Mouse (Mus musculus) small intestine, adult 2 months (tissue): Measurements from ENCODE around the gene Slc3a1. TPM values are rescaled to one million over a fixed set of nuclear protein-coding genes. Genes with fewer than 3 reads are reported as not detected.

Experiments used
- H3K27ac ChIP-seq: fragments of 200-500 bp; 2 replicates; pipeline ENCODE4 v1.5.1; 2012; ENCODE audit warnings: low read depth, low read length, control low read depth, inconsistent platforms; ENCODE audit not compliant: insufficient read depth
- H3K27me3 ChIP-seq: fragments of 200-500 bp; 2 replicates; pipeline ENCODE4 v1.6.1; 2012; ENCODE audit warnings: mild to moderate bottlenecking, moderate library complexity, low read length, inconsistent platforms; ENCODE audit not compliant: control insufficient read depth, insufficient read depth
- H3K36me3 ChIP-seq: fragments of 200-500 bp; 2 replicates; pipeline ENCODE4 v1.6.1; 2012; ENCODE audit warnings: mild to moderate bottlenecking, low read length, control low read depth, inconsistent platforms; ENCODE audit not compliant: control insufficient read depth, insufficient read depth
- H3K4me1 ChIP-seq: fragments of 200-500 bp; 2 replicates; pipeline ENCODE4 v1.6.1; 2012; ENCODE audit warnings: low read length, inconsistent platforms, mixed read lengths; ENCODE audit not compliant: control insufficient read depth, insufficient read depth, insufficient read length
- H3K4me3 ChIP-seq: fragments of 200-500 bp; 2 replicates; pipeline ENCODE4 v1.5.1; 2012; ENCODE audit warnings: low read depth, mild to moderate bottlenecking, control low read depth, inconsistent platforms, low read length, moderate library complexity
- CTCF ChIP-seq: fragments of 200-500 bp; IDR thresholded peaks from 2 replicates; pipeline ENCODE4 v1.5.1; 2012; ENCODE audit warnings: low read depth, mild to moderate bottlenecking, control low read depth, inconsistent platforms, low read length, moderate library complexity, mixed read lengths; ENCODE audit not compliant: insufficient replicate concordance, insufficient read length; ENCODE audit errors: extremely low read depth
- POLR2A ChIP-seq: fragments of 200-500 bp; IDR thresholded peaks from 2 replicates; pipeline ENCODE4 v1.6.1; 2012; ENCODE audit warnings: low read depth, mild to moderate bottlenecking, control low read depth, inconsistent platforms, low read length, moderate library complexity
- WGBS: fragments of 180-500 bp; shearing (Covaris S2); methylation state at CpG from one replicate; pipeline ENCODE4 v1.1.7; 2018; 5-methylcytosine and 5-hydroxymethylcytosine counted together
- polyA plus RNA-seq: library from polyadenylated mRNA; depleted of rRNA; stranded (reverse); fragments of >200 nt; gene quantifications from 2 replicates; pipeline ENCODE4 v1.2.3, GENCODE M21; 2012

Gene Slc3a1
- polyA plus RNA-seq, 1 experiment: 122 TPM

GRCm38 (mm10) chr17:85091762-85092161 is 63.6 kb downstream of the Slc3a1 start:
- Histone ChIP-seq H3K27ac (no peak overlapping the region), H3K36me3 (0 out of 2 replicates have a peak, but pooled peaks cover 2% of the 10 kb centered on the region), H3K27me3 (no peaks in the 10 kb centered on the region), H3K4me1 (peaks cover 2% of the 10 kb centered on the region; the same call in 1 of the 2 replicates), H3K4me3 (no peak overlapping the region)
- TF ChIP-seq POLR2A (no peak), CTCF (no peak)
- WGBS: 76% methylated on average over 6 of the region's 6 CpGs

GRCm38 (mm10) chr17:85096396-85096795 is 68.2 kb downstream of the Slc3a1 start:
- H3K36me3 ChIP-seq: peaks cover 23% of the 10 kb centered on the region
- no peaks in the 10 kb centered on the region for H3K27me3 ChIP-seq
- TF ChIP-seq POLR2A: no peak
- no peak for TF ChIP-seq CTCF
- 94% methylated on average over 3 of the region's 3 CpGs for WGBS
- H3K4me3 ChIP-seq: no peak overlapping the region
- no peak overlapping the region for H3K27ac ChIP-seq
- no peaks in the 10 kb centered on the region for H3K4me1 ChIP-seq

GRCm38 (mm10) chr17:85098677-85099323 is 70.6 kb downstream of the Slc3a1 start:
- no peaks in the 10 kb centered on the region for H3K27me3 ChIP-seq
- H3K27ac ChIP-seq: no peak overlapping the region
- H3K4me1 ChIP-seq: no peaks in the 10 kb centered on the region
- no peak for TF ChIP-seq CTCF
- no peak for TF ChIP-seq POLR2A
- WGBS: 93% methylated on average over 7 of the region's 7 CpGs
- peaks cover 23% of the 10 kb centered on the region for H3K36me3 ChIP-seq
- H3K4me3 ChIP-seq: no peak overlapping the region

GRCm38 (mm10) chr17:85100232-85100631 is 72.1 kb downstream of the Slc3a1 start:
- TF ChIP-seq POLR2A: no peak
- H3K36me3 ChIP-seq: peaks cover 23% of the 10 kb centered on the region
- H3K4me3 ChIP-seq: no peak overlapping the region
- H3K27me3 ChIP-seq: no peaks in the 10 kb centered on the region
- no peak overlapping the region for H3K27ac ChIP-seq
- H3K4me1 ChIP-seq: no peaks in the 10 kb centered on the region
- WGBS: 58% methylated on average over 3 of the region's 3 CpGs

- 96% methylated on average over 7 of the region's 7 CpGs for WGBS
- H3K27ac ChIP-seq: no peak overlapping the region
- H3K27me3 ChIP-seq: no peaks in the 10 kb centered on the region
- H3K36me3 ChIP-seq: peaks cover 21% of the 10 kb centered on the region
- TF ChIP-seq CTCF (no peak), POLR2A (no peak)
- no peak overlapping the region for H3K4me3 ChIP-seq
- no peaks in the 10 kb centered on the region for H3K4me1 ChIP-seq
Measured at GRCm38 (mm10) chr17:85101751-85102150, 73.6 kb downstream of the Slc3a1 start.

- no peak overlapping the region for H3K27ac ChIP-seq
- no peaks in the 10 kb centered on the region for H3K4me1 ChIP-seq
- no peak overlapping the region for H3K4me3 ChIP-seq
- H3K36me3 ChIP-seq: peaks cover 10% of the 10 kb centered on the region
- WGBS: 35% methylated on average over 2 of the region's 2 CpGs
- TF ChIP-seq CTCF: no peak
- TF ChIP-seq POLR2A: no peak
- no peaks in the 10 kb centered on the region for H3K27me3 ChIP-seq
Measured at GRCm38 (mm10) chr17:85103310-85103709, 75.1 kb downstream of the Slc3a1 start.

- Histone ChIP-seq H3K4me1 (peaks cover 2% of the 10 kb centered on the region), H3K27ac (no peak overlapping the region), H3K36me3 (no peaks in the 10 kb centered on the region), H3K27me3 (no peaks in the 10 kb centered on the region), H3K4me3 (no peak overlapping the region)
- WGBS: 97% methylated on average over 1 of the region's 1 CpGs
- TF ChIP-seq CTCF: no peak
Measured at GRCm38 (mm10) chr17:85110640-85111039, 82.5 kb downstream of the Slc3a1 start.
